Mouse (Mus musculus) brain, embryonic 14.5 days (tissue): ENCODE measurements around the gene Iqcg. TPM values are rescaled to one million over a fixed set of nuclear protein-coding genes. Genes with fewer than 3 reads are reported as not detected.

Source experiments
- DNase-seq: peaks from one replicate; pipeline ENCODE4 v3.0.0-alpha.2; 2011; ENCODE audit warnings: low read depth
- CTCF ChIP-seq: fragments of 200-500 bp; IDR thresholded peaks from 2 replicates; pipeline ENCODE4 v1.5.1; 2012; ENCODE audit warnings: inconsistent platforms, mild to moderate bottlenecking, moderate library complexity, borderline replicate concordance; ENCODE audit not compliant: insufficient read depth, insufficient read length; ENCODE audit errors: extremely low read depth
- POLR2A ChIP-seq: fragments of 200-500 bp; IDR thresholded peaks from 2 replicates; pipeline ENCODE4 v1.6.1; 2012; ENCODE audit warnings: mild to moderate bottlenecking, inconsistent platforms, borderline replicate concordance; ENCODE audit not compliant: poor library complexity, insufficient read depth, insufficient read length, severe bottlenecking; ENCODE audit errors: extremely low read depth
- polyA plus RNA-seq: library from polyadenylated mRNA; depleted of rRNA; stranded (reverse); fragments of >200 nt; gene quantifications from 2 replicates; pipeline ENCODE4 v1.2.3, GENCODE M21; 2012

Iqcg gene
- polyA plus RNA-seq, 1 experiment = 2.7 TPM

- TF ChIP-seq POLR2A = no peak
- no peak for TF ChIP-seq CTCF
These were observed 6.2 kb downstream of the Iqcg start for GRCm38 (mm10) chr16:33049809-33050208.

GRCm38 (mm10) chr16:33048686-33049085, 7.3 kb downstream of the Iqcg start:
- TF ChIP-seq CTCF (no peak), POLR2A (no peak)
- DNase-seq = no peak

More at GRCm38 (mm10) chr16:33049809-33050208, 6.2 kb downstream of the Iqcg start:
- DNase-seq = no peak

GRCm38 (mm10) chr16:33048004-33048403, 8.0 kb downstream of the Iqcg start:
- no peak for DNase-seq
- TF ChIP-seq POLR2A (no peak), CTCF (no peak)

- TF ChIP-seq CTCF = no peak
- TF ChIP-seq POLR2A = no peak
- DNase-seq = no peak
These were observed 12.8 kb downstream of the Iqcg start for GRCm38 (mm10) chr16:33043268-33043667.

- no peak for TF ChIP-seq CTCF
- no peak for TF ChIP-seq POLR2A
- no peak for DNase-seq
These were observed 13.3 kb downstream of the Iqcg start for GRCm38 (mm10) chr16:33042682-33043081.

- TF ChIP-seq POLR2A = no peak
- no peak for TF ChIP-seq CTCF
- DNase-seq = no peak
These were observed 20.0 kb downstream of the Iqcg start for GRCm38 (mm10) chr16:33036006-33036405.

GRCm38 (mm10) chr16:33026357-33026756, 29.7 kb downstream of the Iqcg start:
- TF ChIP-seq POLR2A (no peak), CTCF (no peak)
- DNase-seq = no peak

GRCm38 (mm10) chr16:33024456-33025104, 31.4 kb downstream of the Iqcg start:
- TF ChIP-seq POLR2A = no peak
- TF ChIP-seq CTCF = no peak
- peak; percentile 65 for DNase-seq

- TF ChIP-seq POLR2A = no peak
- TF ChIP-seq CTCF = peak; percentile 91
These were observed 32.3 kb downstream of the Iqcg start for GRCm38 (mm10) chr16:33023750-33024149.

GRCm38 (mm10) chr16:33021381-33021780, 34.6 kb downstream of the Iqcg start:
- no peak for DNase-seq

More at GRCm38 (mm10) chr16:33023750-33024149, 32.3 kb downstream of the Iqcg start:
- peak; percentile 81 for DNase-seq

GRCm38 (mm10) chr16:33019117-33019770, 36.8 kb downstream of the Iqcg start:
- DNase-seq = no peak
- TF ChIP-seq CTCF = no peak

More at GRCm38 (mm10) chr16:33021381-33021780, 34.6 kb downstream of the Iqcg start:
- TF ChIP-seq POLR2A (no peak), CTCF (no peak)
